Mouse (Mus musculus): ENCODE measurements around the gene AI464131.

- TF ChIP-seq CTCF (IDR thresholded peaks at IDR 0.05; ENCODE audit: low read depth): peak; percentile 59
- no peak for TF ChIP-seq EP300 (optimal IDR thresholded peaks at IDR 0.05)
Observed at GRCm38 (mm10) chr4:41505131-41505551, 2.3 kb upstream of the AI464131 start.

Measured in stomach, postnatal 0 days (tissue).